Mouse (Mus musculus) cortical plate, adult 2 months (tissue): ENCODE data around the gene Slc7a6os.
"Not testable (repeated sequence)": the region's sequence is repeated elsewhere in the genome, so short reads cannot be mapped to it uniquely, and the experiment has no call there.

ENCODE experiments used
- CTCF ChIP-seq: fragments of 200-500 bp; IDR thresholded peaks from 2 replicates; pipeline ENCODE4 v1.5.1; 2011; ENCODE audit warnings: mild to moderate bottlenecking, control low read depth, low read length; ENCODE audit not compliant: insufficient read depth; ENCODE audit errors: extremely low read depth
- POLR2A ChIP-seq: fragments of 200-500 bp; IDR thresholded peaks from 2 replicates; pipeline ENCODE4 v1.6.1; 2011; ENCODE audit warnings: mild to moderate bottlenecking, low read length, control low read depth; ENCODE audit not compliant: insufficient read depth; ENCODE audit errors: extremely low read depth

GRCm38 (mm10) chr8:106199596-106199995 lies 11.1 kb downstream of the Slc7a6os start:
- not testable (repeated sequence) for TF ChIP-seq POLR2A, CTCF
